Mouse (Mus musculus) megakaryocyte, adult 5-6 weeks (primary cell): ENCODE measurements around the gene C2cd2l. TPM values are rescaled to one million over a fixed set of nuclear protein-coding genes. Genes with fewer than 3 reads are reported as not detected.
A peak's percentile ranks its signal among the peaks of the same experiment; 100 is the strongest.
"Not testable (repeated sequence)": the region's sequence is repeated elsewhere in the genome, so short reads cannot be mapped to it uniquely, and the experiment has no call there.

Source experiments
- ATAC-seq: 2 replicates; pipeline ENCODE4 v1.8.0; 2016; ENCODE audit warnings: mild to moderate bottlenecking, inconsistent platforms; ENCODE audit not compliant: poor library complexity, severe bottlenecking
- total RNA-seq, 2 experiments: library from RNA; stranded (forward) in 1 of 2; stranded (reverse) in 1 of 2; fragments of 153-499, 151-499 nt in 1 of 2; fragments of 221-1000, 200-1000 nt in 1 of 2; gene quantifications; 2 replicates each; pipeline versions ENCODE4 v1.2.3 to v1.2.4; 2015 to 2017

C2cd2l gene
- total RNA-seq (2015): 12.0 and 16.4 TPM in 2 replicates
- total RNA-seq (2017): 11.0 and 13.4 TPM in 2 replicates

DNA sequence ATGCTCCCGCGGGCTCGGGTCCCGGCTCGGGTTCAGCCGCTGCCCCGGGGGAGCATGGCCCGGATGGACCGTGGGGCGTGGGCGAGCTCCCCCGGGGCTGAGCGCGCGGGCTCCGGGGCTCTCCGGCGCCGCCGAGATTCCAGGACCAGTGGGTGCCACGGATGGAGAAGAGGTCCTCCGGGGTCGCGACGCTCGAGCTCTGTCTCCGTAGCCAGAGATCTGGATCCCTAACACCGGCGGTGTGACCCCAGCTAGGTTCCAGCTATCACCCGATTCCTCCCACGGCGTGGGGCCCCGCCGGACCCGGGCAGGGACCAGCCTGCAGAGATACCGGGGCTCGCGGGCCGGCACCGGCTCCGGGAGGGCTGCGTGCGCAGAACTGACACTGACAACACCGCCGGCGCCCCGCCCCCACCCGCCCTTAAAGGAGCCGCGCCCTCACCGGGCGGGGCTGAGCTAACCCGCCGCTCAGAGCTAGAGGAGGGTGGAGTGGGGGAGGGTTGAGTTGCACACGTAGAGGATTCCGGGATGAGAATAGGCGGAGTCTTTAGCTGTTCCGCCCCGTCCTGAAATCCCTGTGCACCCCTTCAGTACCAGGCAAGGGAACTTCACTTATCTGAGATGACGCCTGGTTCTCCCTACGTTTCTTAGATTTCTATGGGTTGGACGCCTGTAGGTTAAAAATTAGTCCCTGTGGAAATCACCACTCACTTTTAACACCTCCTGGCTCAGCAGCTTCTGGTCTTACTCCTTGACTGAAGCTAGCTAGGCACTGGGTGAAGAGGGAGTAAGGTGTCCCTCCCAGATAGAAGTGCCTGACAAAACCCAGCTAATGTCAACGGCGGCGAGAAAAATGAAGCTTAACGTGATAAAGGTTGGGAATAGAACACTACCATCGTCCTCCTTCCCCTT, at the start of gene C2cd2l:
C2cd2l (minus strand) TSS at position 399 of the 912 bp plus-strand sequence.
- peak; percentile 87 for ATAC-seq

DNA sequence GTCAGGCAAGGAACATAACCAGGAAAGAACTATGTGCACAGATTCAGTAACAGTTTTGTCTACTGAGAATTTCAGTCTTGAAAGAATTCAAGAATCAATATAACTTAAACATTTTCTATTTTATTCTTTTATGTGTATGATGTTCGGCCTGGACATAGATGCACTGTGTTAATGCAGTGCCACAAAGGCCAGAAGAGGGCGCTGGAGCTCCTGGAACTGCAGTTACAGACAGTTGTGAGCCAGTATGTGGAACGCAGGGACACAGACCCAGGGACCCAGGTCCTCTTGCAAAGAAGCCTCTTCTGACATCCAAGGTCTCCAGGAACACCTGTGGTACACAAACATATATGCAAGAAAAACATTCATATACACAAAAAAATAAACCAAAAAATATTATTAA, 44.4 kb upstream of the C2cd2l start:
- no peak for ATAC-seq

DNA sequence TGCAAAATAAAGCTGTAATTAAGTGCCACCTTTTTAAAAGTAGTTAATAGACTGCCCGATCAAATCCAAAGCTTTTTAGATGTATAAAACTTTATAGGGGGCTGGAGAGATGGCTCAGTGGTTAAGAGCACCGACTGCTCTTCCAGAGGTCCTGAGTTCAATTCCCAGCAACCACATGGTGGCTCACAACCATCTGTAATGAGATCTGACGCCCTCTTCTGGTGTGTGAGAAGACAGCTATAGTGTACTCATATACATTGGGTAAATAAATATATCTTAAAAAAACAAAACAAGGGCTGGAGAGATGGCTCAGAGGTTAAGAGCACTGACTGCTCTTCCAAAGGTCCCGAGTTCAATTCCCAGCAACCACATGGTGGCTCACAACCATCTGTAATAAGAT, 41.8 kb upstream of the C2cd2l start:
- not testable (repeated sequence) for ATAC-seq

DNA sequence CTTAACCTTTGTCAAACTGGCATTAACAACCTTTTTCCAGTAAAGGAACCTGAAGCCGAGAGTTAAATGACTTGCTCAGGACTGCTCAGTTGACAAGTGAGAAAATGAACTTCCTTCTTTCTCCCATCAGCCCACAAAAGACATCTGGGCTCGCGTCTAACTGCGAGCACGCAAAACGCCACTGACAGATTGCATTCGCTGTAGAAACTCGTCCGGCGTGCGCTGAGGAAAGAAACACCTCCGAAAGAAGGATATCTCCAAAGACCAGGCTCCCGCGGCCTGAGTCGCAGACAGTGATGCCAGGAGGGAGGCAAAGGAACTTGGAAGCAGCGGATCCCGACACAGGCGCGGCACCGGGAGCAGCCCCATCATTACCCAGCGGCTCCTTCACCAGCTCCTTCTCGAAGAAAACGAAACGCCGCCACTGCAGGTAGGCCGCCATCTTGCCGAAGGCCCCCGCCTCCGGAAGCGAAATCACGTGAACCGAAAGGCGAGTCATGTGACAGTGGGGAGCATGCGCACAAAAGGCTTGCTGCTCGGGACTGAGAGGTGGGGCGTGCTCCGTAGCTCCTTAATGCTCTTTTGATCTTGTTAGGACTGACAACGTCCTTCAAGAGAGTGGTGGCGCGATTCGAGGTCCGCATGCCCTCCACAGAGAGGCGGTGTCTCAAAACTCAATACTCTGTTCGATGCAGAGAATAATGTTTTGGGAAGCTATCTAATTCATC, 41.3 kb upstream of the C2cd2l start, which contains the start of gene Vps11:
Vps11 (minus strand) TSS at position 481 of the 728 bp plus-strand sequence.
- ATAC-seq: peak; percentile 94

DNA sequence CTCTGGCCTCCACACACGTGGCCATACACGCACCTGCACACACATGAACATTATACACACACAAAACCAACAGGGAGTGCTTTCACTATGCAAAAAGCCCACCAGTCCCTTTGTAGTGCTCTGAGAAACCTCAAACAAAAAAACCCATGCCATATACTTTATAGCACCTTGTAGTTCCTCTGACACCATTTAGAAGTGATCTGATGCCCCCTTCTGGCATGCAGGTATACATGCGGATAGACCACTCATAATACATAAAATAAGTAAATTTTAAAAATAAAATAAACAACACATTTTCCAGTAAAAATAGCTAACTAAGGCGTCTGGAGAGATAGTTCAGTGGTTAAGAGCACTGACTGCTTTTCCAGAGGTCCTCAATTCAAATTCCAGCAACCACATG, 37.1 kb upstream of the C2cd2l start:
- ATAC-seq: 0 out of 2 replicates have a peak, but pooled peaks have one; percentile 39

DNA sequence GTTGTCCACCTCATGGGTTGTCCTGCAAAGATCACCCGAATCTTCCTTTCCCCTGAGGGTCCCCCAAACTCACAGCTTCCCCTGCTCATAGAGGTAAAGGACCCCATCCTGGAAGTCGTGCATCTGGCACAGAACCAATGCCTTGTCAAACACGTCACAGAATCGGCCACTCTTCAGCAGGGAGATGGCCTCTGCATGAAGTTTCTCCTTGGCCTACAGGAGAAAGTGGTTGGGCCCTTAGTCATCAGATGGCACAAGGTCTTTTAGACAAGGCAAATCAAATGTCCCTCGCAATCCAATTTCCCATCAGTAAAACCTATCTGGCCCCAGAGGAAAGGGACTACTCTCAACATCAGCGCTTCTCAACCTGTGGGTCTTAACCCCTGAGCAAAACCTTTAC, 33.1 kb upstream of the C2cd2l start:
- ATAC-seq: no peak

DNA sequence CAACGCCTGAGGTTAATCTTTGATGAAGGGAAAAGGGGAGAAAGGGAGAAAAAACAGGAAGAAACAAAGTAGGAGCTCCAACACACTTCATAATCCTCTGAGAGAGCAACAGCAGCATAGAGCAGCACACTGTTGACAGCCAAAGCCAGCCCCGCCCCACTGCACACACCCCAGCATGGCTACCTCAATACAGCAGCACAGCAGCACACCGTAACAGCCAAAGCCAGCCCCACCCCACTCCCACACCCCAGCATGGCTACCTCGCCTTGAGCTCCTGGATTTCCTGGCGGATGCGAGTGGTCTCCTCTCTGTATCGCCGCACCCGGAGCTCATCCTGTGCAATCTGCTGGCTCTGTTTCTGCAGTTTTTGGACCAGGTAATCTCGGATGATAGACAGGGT, 32.3 kb upstream of the C2cd2l start:
- no peak for ATAC-seq

DNA sequence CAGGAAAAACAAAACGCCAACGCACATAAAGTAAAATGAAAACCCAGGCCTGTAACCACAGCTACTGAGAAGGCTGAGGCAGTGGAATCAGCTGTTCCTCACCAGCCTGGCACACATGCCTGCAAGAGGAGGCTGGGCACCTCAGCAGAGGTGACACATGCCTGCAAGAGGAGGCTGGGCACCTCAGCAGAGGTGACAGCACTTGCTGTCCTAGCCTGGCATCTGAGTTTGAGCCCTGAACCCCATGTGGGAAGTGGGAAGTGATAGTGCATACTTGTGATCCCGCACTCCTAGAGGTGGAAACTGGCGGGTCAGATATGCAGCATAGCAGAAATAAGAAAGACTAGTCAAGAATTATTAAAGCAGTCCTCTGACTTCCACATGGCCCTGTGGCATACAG, 31.3 kb upstream of the C2cd2l start:
- no peak for ATAC-seq

DNA sequence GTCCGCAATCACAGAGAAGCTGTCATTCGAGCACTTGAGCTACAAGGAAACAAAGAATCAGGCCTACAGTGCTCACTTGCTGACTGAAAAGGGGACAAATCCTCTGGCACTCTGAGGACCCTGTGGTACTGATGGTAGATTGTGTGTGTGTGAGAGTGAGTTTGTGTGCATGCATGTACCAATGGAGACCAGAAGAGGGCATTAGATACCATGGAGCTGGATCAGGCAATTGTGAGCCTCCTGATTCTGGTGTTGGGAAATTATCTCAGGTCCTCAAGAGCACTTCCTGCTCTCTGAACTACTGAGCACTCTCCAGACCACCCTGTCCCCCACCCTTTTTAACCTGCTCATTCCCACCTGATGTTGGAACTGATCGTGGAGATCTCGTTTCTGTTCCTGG, 28.5 kb upstream of the C2cd2l start:
- ATAC-seq: no peak

DNA sequence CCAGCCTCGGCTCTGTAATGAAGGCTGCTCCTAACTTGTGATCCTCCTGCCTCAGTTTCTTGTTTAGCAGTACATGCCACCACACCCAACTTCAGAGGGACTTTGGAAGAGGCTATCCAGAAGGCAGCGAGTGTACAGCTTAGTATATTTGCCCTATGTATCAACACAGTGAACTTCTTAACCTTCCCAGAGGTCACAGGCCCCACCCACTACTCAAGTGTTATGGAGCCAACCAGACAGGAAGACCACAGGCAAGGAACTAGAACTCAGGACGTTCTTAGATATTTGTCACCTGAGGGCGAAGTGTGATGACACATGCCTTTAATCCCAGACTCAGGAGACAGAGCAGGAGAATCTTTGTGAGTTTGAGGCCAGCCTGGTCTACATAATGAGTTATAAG, 27.5 kb upstream of the C2cd2l start:
- no peak for ATAC-seq

DNA sequence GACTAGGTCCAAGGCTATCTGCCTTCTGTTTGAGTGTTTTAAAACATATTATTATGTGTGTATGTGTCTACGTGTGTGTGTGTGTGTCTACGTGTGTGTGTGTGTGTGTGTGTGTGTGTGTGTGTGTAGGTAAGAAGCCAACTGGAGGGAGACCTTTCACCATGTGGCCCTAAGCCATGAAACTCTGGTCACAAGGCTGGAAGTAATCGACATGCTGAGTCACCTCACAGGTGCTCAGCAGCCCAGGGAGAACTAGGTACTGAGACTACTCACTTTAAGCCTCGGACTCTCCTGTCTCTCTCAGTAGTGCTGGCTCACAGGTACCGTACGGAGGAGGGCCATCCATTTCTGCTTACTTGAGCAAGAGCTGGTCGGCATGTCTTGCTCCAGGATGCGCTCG, 27.1 kb upstream of the C2cd2l start:
- ATAC-seq: no peak

DNA sequence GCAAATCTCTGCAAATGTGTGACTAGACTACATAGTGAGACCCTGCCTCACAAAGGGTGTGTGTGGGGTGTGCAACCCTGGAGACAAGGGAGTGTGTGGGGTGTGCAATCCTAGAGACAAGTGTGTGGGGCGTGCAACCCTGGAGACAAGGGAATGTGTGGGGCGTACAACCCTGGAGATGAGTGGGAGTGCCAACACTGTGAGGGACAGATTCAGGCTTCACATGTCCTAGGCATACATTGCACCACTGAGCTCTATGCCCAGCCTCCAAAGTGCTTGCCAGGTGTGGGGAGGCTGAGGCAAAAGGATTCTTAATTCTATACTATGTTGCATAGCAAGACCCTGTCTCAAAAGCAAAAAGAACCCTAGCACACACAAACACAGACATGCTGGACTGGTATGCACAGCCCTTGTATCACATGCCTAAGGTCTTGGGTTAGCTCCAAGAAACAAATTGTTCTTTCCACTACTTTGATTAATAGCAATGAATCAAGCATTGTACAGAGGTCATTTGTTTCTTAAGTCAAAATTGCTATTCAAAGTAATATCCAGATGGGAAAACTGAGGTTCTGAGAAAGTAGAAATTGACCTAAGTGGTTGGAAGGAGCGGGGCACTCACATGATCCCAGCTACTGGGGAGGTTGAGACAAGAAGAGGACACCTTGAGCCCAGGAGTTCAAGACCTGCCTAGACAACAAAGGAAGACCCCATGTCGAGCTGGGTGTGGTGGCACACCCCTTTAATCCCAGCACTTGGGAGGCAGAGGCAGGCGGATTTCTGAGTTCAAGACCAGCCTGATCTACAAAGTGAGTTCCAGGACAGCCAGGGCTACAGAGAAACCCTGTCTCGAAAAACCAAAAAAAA, 25.7 kb upstream of the C2cd2l start:
- ATAC-seq: no peak

DNA sequence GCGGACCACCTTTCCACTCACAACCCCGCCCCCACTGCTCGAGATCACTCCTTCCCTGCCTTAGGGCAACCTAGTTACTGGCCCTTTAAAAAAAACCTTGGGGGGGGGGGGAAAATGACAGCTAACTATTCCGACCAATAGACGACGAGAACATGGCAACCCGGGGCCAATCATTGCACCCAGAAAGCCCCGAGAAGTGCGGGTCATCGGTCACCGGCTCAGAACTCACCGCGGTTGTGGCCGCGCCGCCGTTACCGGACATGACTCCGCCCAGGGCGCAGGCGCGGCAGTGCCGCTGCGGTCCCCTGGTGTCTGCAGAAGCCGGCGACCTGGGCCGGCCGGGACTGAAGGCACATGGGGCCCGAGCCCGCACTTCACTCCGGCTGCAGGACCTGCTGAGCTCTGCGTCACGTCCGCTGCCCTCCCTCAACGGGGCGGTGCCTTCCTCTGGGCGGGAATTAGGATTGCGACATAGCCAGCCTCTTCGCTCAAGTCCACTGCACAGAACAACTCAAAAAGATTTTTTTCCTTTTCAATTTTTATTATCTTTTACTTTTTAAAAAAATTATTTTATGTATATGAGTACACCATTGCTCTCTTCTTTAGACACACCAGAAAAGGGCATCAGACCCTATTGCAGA, 23.8 kb upstream of the C2cd2l start, which contains the start of gene Hmbs:
Hmbs (minus strand) TSS at position 448 of the 641 bp plus-strand sequence.
- peak; percentile 90 for ATAC-seq

DNA sequence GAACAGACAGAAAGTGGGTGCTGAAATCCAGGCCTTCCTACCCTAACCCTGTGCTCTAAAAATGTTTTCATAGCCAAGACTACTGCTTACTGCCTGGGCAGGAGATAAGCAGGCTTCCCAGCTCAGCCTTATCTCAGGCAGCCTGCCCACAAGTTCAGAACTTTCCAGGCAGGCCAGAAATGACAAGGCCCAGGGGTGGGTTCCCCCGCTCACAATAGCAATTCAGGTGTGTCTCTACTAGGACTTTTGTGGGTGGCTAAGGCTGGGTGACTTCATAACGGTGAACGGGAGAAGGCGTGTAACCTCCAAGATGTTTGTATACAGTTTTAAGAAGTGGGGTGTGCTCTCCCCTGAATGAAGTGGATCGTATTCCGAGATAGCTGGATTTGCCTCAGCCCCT, 23.2 kb upstream of the C2cd2l start:
- ATAC-seq: 0 out of 2 replicates have a peak, but pooled peaks have one; percentile 21

DNA sequence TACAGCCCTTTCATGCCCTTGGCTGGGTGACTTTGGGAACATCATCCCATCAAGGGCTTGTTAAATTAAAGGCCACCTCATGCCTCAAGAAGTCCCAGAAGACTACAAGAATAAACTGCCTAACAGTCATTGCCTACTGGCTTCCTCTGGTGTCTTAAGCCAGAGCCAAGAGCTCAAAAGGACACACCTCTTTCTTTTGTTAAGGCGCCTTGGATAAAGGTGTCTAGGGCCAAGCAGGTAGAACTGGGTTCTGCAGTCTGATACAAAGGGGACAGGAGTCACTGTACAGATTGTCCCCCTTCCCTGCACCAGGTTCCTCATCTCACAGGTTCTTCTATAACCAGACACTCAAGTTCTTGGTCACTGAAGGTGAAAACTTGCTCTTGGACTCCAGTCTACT, 22.5 kb upstream of the C2cd2l start:
- ATAC-seq: no peak

DNA sequence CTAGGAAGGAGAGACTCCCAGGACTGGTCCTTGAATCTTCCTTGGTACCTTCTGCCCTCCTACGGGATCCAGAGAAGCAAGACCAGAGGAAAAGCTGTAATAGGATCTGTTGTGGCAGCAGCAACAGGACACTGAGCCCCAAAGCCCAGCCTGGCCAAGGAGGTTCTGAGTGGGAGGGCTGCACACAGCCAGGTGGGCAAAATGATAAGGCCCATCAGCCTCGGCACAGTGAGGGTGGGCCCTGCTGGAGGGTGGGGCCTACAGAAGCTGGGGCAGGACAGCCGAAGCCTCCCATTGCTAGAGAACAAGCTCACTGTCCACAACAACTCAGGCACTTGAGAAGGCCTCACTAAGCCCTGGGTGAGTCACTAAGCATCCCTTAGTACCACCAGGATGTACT, 22.1 kb upstream of the C2cd2l start:
- ATAC-seq: no peak

DNA sequence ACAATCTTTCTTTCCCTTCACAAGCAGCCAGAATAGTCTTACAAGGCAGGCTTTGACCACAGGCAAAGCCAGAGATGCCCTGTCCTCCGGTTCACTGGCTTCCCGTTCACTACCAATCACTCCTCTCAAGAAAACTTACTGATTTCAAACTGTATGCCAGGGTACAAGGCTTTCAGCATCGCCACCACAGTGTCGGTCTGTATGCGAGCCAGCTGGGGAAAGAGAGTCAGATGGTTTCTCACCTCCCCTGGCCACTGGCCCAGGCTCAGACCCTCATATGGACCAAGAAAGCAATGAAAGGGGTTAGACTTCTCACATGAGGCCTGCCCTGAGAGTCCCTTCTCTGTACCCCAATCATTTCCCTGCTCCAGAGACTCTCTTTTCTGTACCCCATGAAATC, 21.4 kb upstream of the C2cd2l start:
- no peak for ATAC-seq

DNA sequence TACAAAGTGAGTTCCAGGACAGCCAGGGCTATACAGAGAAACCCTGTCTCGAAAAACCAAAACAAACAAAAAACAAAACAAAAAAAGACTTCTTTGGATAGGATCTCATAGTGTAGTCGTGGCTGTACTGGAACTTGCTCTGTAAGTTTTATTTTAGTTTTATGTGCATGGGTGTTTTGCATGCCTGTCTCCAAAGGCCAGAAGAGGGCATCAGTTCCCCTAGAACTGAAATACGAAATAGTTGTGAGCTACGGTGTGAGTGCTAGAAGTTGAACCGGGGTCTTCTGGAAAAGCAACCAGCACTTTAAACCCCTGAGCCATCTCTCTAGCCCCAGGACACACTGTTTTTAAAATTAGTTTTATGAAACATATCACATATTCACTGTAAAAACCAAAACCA, 18.5 kb upstream of the C2cd2l start:
- ATAC-seq: no peak

DNA sequence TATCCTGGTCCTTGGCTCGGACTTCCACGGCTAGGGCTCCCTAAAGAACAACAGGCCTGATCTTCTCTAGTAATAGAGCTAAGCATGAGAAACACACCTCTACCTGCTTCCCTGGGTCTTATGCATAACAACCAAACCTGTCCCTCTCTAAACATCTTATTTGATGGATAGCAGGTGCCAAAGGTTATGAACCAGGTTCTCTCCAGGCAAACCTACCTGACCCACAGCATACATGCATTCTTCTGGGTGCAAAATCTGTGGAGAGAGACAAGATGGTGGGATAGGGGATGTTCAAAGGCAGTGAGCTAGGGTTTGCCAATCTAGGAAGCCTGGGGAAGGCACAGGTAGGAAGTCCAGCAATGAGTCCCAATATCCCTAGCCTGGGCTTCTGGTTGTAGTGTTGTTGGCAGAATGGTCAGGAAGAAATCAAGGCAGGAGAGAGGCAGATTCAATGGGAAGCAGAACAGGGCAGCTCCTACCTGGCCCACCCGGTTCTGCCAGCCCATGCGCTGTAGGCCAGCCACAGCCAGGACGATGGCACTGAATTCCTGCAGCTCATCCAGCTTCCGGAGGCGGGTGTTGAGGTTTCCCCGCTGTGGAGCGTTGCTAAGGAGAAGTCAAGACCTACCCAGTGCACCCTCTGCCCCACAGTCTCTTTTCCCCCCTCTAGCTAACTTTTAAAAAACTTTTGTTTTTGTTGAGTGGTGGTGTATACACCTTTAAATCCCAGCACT, 17.5 kb upstream of the C2cd2l start:
- no peak for ATAC-seq

DNA sequence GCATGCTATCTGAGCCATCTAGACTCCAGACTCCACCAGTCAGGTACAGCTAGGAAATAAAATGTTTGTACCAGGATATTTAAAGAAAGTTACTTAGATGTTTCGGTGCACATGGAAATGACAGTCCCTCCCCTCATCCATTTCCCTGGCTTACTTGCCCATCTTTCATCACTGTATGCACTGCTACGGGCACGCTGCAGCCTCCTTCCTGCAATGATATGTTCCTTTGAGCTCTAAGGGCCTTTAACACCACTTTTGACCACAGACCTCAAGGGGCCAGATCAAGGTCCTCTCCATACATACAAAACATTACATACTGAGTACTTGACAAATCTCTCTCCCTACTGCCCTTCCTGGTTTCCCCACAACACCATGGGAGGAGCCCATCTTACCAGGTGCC, 16.9 kb upstream of the C2cd2l start:
- no peak for ATAC-seq
